Mouse (Mus musculus): Measurements from ENCODE around the gene Sctr.

- TF ChIP-seq GATA1 (IDR thresholded peaks at IDR 0.05; ENCODE audit: borderline replicate concordance, low read length) (no peak), FLI1 (IDR thresholded peaks at IDR 0.05; ENCODE audit: low read length) (no peak)
Measured at GRCm38 (mm10) chr1:120062231-120062630, 55.5 kb downstream of the Sctr start.

All from megakaryocyte, embryonic 14.5 days (primary cell).